Mouse (Mus musculus): ENCODE measurements around the gene Ccr3. TPM values are rescaled to one million over a fixed set of nuclear protein-coding genes. Genes with fewer than 3 reads are reported as not detected.
"Not testable (repeated sequence)": the region's sequence is repeated elsewhere in the genome, so short reads cannot be mapped to it uniquely, and the experiment has no call there.

Ccr3 gene
- not detected in 2 replicates for total RNA-seq (2014; rRNA removed)
- not detected in 2 replicates for polyA plus RNA-seq (2015; fragmentation: Nextera tagmentation; extraction: Ambion mirVana)

DNA sequence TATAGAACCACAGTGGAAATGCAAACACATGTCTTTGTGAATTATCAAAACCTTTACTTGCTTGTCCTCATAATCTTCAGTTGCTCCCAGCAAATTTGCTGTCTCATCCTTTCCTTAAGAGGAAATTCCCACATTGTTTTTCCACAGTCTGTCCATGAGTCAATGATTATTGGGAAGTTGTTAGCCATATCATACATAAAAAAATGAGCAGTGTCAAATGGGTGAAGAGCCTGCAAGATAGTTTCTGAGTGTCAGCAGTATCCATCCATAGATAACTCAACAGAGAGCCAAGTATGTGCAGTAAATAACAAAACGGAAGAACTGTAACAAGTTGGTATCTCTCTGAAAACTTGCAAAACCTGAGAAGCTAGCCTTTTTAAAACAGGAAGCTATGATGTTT, at the start of gene Ccr3:
Gene Ccr3, plus strand, starts transcription at position 301 of the 400 bp plus-strand sequence.
- H3K4me2 ChIP-seq (ENCODE audit: low read depth, low read length, poor library complexity, severe bottlenecking): no peak within 1 kb of the TSS
- no peak within 1 kb of the TSS for H3K4me3 ChIP-seq (ENCODE audit: low read depth, low read length)
- H3K36me3 ChIP-seq (ENCODE audit: insufficient read depth, low read length): no peaks in the 10 kb centered on the region
- TF ChIP-seq CTCF (IDR thresholded peaks at IDR 0.05): no peak
- H3K9me3 ChIP-seq (ENCODE audit: low read length): no peaks in the 10 kb centered on the region
- H3K4me1 ChIP-seq (ENCODE audit: insufficient read depth, low read length): no peaks in the 10 kb centered on the region
- H3K9ac ChIP-seq (replicated peaks; ENCODE audit: low read length, poor library complexity, severe bottlenecking): no peak within 1 kb of the TSS
- no peaks in the 10 kb centered on the region for H3K27me3 ChIP-seq (ENCODE audit: insufficient read depth, low read length)
- no peak for ATAC-seq (ENCODE audit: low FRiP score)
- no peak for DNase-seq (ENCODE audit: low spot score)
- H3K27ac ChIP-seq (ENCODE audit: low read depth, low read length): no peak within 1 kb of the TSS
- WGBS: 94% methylated on average over 1 of the region's 1 CpGs

DNA sequence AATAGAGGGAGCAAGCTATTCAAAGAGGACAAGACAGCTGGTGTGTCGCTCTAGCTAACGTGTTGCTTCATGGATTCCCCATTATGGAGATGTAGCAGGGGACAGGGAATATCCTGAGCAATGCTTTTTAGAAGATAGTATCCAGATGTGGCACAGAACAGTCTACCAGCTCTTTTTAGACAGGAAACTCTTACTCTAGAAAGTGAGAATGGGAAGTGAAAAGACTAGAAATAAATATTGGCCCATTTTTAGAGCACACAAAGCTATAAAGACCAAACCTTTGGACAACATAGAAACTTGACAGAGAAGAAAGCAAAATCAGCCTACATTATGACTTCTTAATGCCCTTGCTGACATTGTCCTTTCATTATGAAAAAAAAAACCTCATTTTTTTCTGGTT, 46.1 kb upstream of the Ccr3 start:
- ATAC-seq (ENCODE audit: low FRiP score) (no peak), DNase-seq (ENCODE audit: low spot score) (no peak)
- TF ChIP-seq CTCF (IDR thresholded peaks at IDR 0.05): no peak
- no peaks in the 10 kb centered on the region for H3K27me3 ChIP-seq (ENCODE audit: insufficient read depth, low read length)
- H3K9ac ChIP-seq (replicated peaks; ENCODE audit: low read length, poor library complexity, severe bottlenecking): no peak overlapping the region
- WGBS: 74% methylated on average over 2 of the region's 2 CpGs
- H3K4me3 ChIP-seq (ENCODE audit: low read depth, low read length): no peak overlapping the region
- H3K4me2 ChIP-seq (ENCODE audit: low read depth, low read length, poor library complexity, severe bottlenecking): no peak overlapping the region
- no peaks in the 10 kb centered on the region for H3K9me3 ChIP-seq (ENCODE audit: low read length)
- no peaks in the 10 kb centered on the region for H3K36me3 ChIP-seq (ENCODE audit: insufficient read depth, low read length)
- H3K4me1 ChIP-seq (ENCODE audit: insufficient read depth, low read length): no peaks in the 10 kb centered on the region
- H3K27ac ChIP-seq (ENCODE audit: low read depth, low read length): no peak overlapping the region

DNA sequence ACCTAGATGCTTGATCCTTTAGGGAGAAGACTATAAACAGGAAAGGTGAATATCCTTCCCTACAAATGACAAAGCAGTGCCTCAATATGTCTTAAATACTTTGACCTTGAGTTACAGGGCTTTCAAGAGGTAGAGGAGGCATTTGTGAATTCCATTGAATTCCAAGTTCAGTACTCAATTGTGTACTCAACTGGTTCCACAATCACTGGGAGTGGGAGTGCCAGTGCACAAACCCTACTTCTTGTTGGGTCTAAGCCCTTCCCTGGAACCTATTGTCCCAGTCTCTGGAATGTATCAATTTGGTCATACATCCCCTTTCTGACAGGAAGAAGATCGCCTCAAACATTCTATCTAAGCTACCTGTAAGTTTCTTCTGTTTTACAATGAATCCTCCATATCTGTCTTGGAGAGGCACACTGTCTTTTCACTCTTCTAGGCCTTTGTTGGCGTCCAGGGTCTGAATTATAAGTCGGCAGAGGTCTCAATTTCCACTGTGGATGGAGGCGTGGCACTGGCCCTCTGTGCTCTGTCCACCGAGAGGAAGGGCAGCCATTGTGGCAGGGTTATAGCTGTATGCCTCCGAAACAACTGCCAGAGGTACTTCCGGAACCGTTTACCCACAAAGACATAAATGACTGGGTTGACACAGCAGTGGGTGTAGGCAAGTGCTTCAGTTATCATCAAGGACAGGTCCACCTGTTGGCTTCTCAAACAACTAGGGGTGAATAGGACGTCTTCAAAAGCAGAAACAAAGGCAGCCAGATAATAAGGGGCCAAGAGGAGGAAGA, 44.7 kb upstream of the Ccr3 start:
- no peaks in the 10 kb centered on the region for H3K9me3 ChIP-seq (ENCODE audit: low read length)
- 85% methylated on average over 9 of the region's 9 CpGs for WGBS
- no peaks in the 10 kb centered on the region for H3K27me3 ChIP-seq (ENCODE audit: insufficient read depth, low read length)
- no peak overlapping the region for H3K4me2 ChIP-seq (ENCODE audit: low read depth, low read length, poor library complexity, severe bottlenecking)
- no peak overlapping the region for H3K4me3 ChIP-seq (ENCODE audit: low read depth, low read length)
- no peaks in the 10 kb centered on the region for H3K36me3 ChIP-seq (ENCODE audit: insufficient read depth, low read length)
- DNase-seq (ENCODE audit: low spot score): no peak
- no peak for TF ChIP-seq CTCF (IDR thresholded peaks at IDR 0.05)
- ATAC-seq (ENCODE audit: low FRiP score): no peak
- H3K9ac ChIP-seq (replicated peaks; ENCODE audit: low read length, poor library complexity, severe bottlenecking): no peak overlapping the region
- no peak overlapping the region for H3K27ac ChIP-seq (ENCODE audit: low read depth, low read length)
- H3K4me1 ChIP-seq (ENCODE audit: insufficient read depth, low read length): no peaks in the 10 kb centered on the region

DNA sequence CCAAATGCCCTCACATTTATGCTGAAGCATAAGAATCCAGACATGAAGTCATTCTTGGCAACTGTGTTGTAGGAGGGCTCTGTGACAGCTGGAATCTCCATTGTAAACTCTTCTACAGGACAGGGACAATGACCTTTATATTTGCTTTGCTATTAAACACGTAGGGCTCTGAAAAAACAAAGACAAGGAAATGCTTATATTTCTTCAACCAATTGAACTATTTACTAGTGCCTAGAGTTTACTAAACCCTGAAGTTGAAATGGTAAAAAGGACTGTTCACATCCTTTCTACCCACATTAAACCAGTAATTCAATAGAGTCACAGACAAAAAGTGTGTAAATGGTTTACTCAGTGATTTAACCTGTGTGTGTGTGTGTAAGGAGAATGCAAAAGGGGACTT, 43.5 kb upstream of the Ccr3 start, which contains the start of gene Ccr1l1:
Gene Ccr1l1, minus strand, starts transcription at position 101 of the 400 bp plus-strand sequence.
- Histone ChIP-seq H3K4me3 (ENCODE audit: low read depth, low read length) (no peak within 1 kb of the TSS), H3K9ac (replicated peaks; ENCODE audit: low read length, poor library complexity, severe bottlenecking) (no peak within 1 kb of the TSS), H3K27ac (ENCODE audit: low read depth, low read length) (no peak within 1 kb of the TSS), H3K9me3 (ENCODE audit: low read length) (no peaks in the 10 kb centered on the region), H3K36me3 (ENCODE audit: insufficient read depth, low read length) (no peaks in the 10 kb centered on the region), H3K4me2 (ENCODE audit: low read depth, low read length, poor library complexity, severe bottlenecking) (no peak within 1 kb of the TSS), H3K27me3 (ENCODE audit: insufficient read depth, low read length) (no peaks in the 10 kb centered on the region), H3K4me1 (ENCODE audit: insufficient read depth, low read length) (no peaks in the 10 kb centered on the region)
- no peak for DNase-seq (ENCODE audit: low spot score)
- TF ChIP-seq CTCF (IDR thresholded peaks at IDR 0.05): no peak
- no peak for ATAC-seq (ENCODE audit: low FRiP score)
- WGBS: 78% methylated on average over 1 of the region's 1 CpGs

DNA sequence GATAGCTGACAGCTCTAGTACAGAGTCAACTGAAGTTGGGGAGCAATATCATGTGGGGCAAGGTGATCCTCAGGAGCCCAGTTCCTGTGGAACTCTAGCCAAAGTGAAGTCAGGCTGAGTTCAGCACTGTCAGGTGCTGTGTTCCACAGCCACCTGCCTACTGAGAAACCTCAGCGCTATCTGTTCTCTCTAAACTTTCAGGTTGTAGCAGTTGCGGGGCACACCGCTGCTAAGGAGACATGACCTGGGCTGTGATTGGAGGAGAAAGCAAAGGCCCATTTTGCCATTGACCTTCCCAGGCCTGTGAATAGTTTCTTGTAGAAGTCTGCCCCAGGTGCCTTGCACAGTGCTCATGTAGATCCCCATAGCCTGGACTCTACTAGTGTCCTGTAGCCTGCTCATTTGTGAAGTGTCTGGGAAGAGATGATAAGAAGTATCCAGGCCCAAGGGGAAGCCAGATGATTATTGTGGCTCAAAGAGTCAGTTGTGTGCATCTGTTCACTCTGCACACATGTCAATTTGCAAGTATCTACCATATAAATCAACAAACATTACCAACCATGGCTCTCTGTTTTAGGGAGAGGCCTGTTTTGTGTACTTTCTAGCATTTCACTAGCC, 40.8 kb upstream of the Ccr3 start:
- H3K4me3 ChIP-seq (ENCODE audit: low read depth, low read length); H3K27ac ChIP-seq (ENCODE audit: low read depth, low read length); H3K27me3 ChIP-seq (ENCODE audit: insufficient read depth, low read length); ATAC-seq (ENCODE audit: low FRiP score); DNase-seq (ENCODE audit: low spot score); H3K9ac ChIP-seq (replicated peaks; ENCODE audit: low read length, poor library complexity, severe bottlenecking); H3K4me2 ChIP-seq (ENCODE audit: low read depth, low read length, poor library complexity, severe bottlenecking); H3K4me1 ChIP-seq (ENCODE audit: insufficient read depth, low read length); H3K36me3 ChIP-seq (ENCODE audit: insufficient read depth, low read length); H3K9me3 ChIP-seq (ENCODE audit: low read length): not testable (repeated sequence)
- WGBS: no CpG with 5 or more reads among the region's 3 CpGs

DNA sequence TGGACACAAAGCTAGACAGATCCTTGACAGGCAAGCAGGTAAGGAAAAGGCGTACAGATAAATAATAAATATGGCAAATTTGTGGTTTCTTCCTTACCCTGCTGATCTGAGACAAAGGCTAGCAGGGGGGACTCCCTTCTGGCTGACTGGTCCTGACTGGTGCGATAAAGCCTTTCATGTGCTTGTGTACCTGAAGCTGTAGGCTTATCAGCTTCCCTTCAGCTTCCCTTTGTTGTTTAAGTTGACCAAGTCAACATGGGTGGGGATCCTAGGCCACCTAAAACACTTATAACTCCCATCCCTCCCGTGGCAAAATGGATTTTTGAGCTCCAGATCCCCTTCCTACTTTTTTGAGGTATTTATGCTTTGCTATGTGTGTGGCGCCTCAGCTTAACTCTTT, 39.9 kb upstream of the Ccr3 start:
- TF ChIP-seq CTCF (IDR thresholded peaks at IDR 0.05): no peak
- no peak for ATAC-seq (ENCODE audit: low FRiP score)
- 70% methylated on average over 4 of the region's 4 CpGs for WGBS

More for the DNA sequence above, 39.9 kb upstream of the Ccr3 start:
- Histone ChIP-seq H3K9me3 (ENCODE audit: low read length) (no peaks in the 10 kb centered on the region), H3K27me3 (ENCODE audit: insufficient read depth, low read length) (no peaks in the 10 kb centered on the region), H3K4me2 (ENCODE audit: low read depth, low read length, poor library complexity, severe bottlenecking) (no peak overlapping the region), H3K36me3 (ENCODE audit: insufficient read depth, low read length) (no peaks in the 10 kb centered on the region), H3K4me3 (ENCODE audit: low read depth, low read length) (no peak overlapping the region), H3K27ac (ENCODE audit: low read depth, low read length) (no peak overlapping the region), H3K9ac (replicated peaks; ENCODE audit: low read length, poor library complexity, severe bottlenecking) (no peak overlapping the region), H3K4me1 (ENCODE audit: insufficient read depth, low read length) (no peaks in the 10 kb centered on the region)
- DNase-seq (ENCODE audit: low spot score): no peak
